Mouse (Mus musculus): ENCODE measurements around the gene Mtor. TPM values are rescaled to one million over a fixed set of nuclear protein-coding genes. Genes with fewer than 3 reads are reported as not detected.

The Mtor gene
- polyA plus RNA-seq (2014; fragmentation: Illumina TruSeq; extraction: RNeasy Lipid Tissue Mini Kit (QIAGEN cat#74804); ENCODE audit: low read depth, low replicate concordance): 3.4 TPM

GRCm38 (mm10) chr4:148448179-148448852 lies at the start of gene Mtor:
Mtor (plus strand) TSS chr4:148448611.

GRCm38 (mm10) chr4:148444250-148444967 lies 4.0 kb upstream of the Mtor start, which contains the start of gene Ubiad1:
Ubiad1 (minus strand) TSS chr4:148444771.

DNA sequence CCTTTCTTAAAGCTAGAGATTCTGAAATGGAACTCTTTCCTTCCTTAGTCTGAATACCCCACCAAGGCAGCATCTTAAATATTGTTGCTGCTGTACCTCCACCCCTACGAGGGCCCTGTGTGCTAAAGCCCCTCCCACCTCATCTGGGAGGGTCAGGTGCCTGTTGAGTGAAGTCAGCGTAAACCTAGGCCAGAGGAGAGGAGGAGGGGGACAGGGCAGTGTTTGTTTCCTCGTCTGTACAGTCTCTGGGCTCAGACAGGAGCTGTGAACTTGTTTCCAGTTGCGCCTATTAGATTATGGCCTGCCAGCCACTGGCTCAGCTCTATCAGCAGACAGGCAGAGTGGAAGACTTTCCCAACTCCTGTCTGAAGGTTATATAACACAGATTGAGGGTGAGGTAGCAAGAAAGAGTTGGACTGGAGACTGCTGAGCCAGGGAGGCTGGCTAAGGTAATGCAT lies 52.0 kb downstream of the Mtor start, which contains the start of gene Angptl7:
Gene Angptl7 (minus strand): TSS at position 51 of the 458 bp plus-strand sequence.

DNA sequence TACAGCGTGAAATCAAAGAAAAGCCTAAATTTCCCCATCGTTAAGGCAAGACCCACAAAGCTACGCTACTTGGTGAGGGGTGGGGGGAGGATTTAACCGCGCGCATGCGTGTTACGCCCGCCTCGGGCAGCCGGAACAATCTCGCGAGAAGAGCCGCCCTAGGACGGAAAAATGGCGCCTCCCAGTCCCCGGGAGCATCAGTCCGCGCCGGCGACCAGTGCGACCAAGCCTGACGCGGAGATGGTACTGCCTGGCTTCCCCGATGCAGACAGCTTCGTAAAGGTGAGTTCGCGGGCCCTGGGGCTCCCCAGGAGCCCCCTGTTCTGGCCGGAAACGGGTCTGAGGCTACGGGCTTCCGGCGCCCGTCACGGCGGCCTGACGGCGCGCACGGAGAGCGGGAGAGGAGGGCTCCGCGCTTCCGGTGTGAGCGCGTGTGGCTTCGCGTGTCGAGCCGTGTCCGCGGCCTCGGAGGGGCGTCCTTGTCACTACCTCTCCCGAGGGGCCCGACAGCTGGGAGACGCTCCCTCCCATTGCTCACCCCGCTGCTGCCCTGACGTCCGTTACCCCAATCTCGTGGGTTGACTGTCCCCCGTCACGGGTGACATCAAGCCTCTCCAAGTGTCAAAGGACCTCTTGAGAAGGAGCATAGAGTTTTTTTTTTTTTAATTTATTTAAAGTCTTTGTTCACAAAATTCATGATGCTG lies 110.0 kb downstream of the Mtor start, which contains the start of gene Exosc10:
Gene Exosc10 (plus strand): TSS at position 133 of the 704 bp plus-strand sequence.

DNA sequence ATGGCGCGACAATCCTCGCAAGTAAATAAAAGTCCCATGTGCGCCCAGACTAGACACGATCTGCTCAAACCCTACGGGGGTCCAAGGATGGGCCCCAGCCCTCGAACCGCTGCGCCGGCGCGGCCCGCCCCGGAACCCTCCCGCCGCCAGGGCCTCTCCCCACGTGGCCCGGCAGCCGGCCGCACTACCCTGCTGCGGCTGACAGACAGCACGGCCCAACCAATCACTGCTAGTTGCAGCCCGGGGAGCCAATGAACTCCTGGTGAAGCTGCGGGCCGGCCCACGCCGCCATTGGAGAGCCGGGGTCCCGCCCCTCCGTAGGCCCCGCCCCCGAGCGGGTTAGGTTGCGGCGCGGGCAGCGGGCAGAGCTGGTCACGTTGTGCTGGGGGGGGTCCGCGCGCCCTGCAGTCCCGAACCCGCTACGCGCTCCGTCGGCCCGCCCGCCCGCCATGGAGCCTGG lies 142.8 kb downstream of the Mtor start, which contains the start of gene Srm:
Gene Srm (plus strand): TSS at position 333 of the 460 bp plus-strand sequence.

DNA sequence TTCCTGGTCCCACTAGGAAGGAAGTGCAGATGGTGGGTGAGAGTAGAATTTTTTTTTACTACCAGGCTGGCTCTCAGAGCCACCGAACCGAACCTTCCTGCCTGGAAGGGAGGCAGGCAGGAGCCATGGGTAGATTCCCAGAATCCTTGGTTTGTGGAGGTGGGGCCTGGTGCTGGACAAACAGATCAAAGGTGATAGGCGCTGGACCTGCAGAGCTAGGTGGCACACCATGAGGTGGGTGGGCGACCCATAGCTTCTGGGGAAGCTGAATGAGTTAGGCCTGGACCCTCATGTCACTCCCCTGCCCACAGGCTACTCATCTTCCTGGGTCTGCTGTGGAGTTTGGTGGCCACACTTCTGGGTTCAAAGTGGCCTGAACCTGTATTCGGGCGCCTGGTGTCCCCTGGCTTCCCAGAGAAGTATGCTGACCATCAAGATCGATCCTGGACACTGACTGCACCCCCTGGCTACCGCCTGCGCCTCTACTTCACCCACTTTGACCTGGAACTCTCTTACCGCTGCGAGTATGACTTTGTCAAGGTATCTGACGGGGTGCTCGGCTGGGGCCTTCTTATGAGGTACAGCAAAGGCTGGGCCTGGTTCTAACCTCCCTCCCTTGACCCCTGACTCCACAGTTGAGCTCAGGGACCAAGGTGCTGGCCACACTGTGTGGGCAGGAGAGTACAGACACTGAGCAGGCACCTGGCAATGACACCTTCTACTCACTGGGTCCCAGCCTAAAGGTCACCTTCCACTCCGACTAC lies 154.1 kb downstream of the Mtor start, which contains the start of gene Masp2:
Gene Masp2 (plus strand): TSS at position 198 of the 764 bp plus-strand sequence.

Other genes with a start within 250 kb of the Mtor start
- gene Disp3, start 160.6 kb upstream of the Mtor start, polyA plus RNA-seq (2014; fragmentation: Illumina TruSeq; extraction: RNeasy Lipid Tissue Mini Kit (QIAGEN cat#74804); ENCODE audit: low read depth, low replicate concordance): not detected
- 2.2 TPM for gene Ubiad1, start 3.8 kb upstream of the Mtor start, polyA plus RNA-seq (2014; fragmentation: Illumina TruSeq; extraction: RNeasy Lipid Tissue Mini Kit (QIAGEN cat#74804); ENCODE audit: low read depth, low replicate concordance)
- 0.29 TPM for gene Angptl7, start 51.8 kb downstream of the Mtor start, polyA plus RNA-seq (2014; fragmentation: Illumina TruSeq; extraction: RNeasy Lipid Tissue Mini Kit (QIAGEN cat#74804); ENCODE audit: low read depth, low replicate concordance)
- 3.7 TPM for gene Exosc10, start 109.8 kb downstream of the Mtor start, polyA plus RNA-seq (2014; fragmentation: Illumina TruSeq; extraction: RNeasy Lipid Tissue Mini Kit (QIAGEN cat#74804); ENCODE audit: low read depth, low replicate concordance)
- 1.0 TPM for gene Srm, start 142.9 kb downstream of the Mtor start, polyA plus RNA-seq (2014; fragmentation: Illumina TruSeq; extraction: RNeasy Lipid Tissue Mini Kit (QIAGEN cat#74804); ENCODE audit: low read depth, low replicate concordance)
- gene Masp2, start 153.9 kb downstream of the Mtor start, polyA plus RNA-seq (2014; fragmentation: Illumina TruSeq; extraction: RNeasy Lipid Tissue Mini Kit (QIAGEN cat#74804); ENCODE audit: low read depth, low replicate concordance): 116 TPM
- gene Tardbp, start 178.4 kb downstream of the Mtor start, polyA plus RNA-seq (2014; fragmentation: Illumina TruSeq; extraction: RNeasy Lipid Tissue Mini Kit (QIAGEN cat#74804); ENCODE audit: low read depth, low replicate concordance): 336 TPM
- gene Gm572, start 194.7 kb downstream of the Mtor start, polyA plus RNA-seq (2014; fragmentation: Illumina TruSeq; extraction: RNeasy Lipid Tissue Mini Kit (QIAGEN cat#74804); ENCODE audit: low read depth, low replicate concordance): not detected